Mouse (Mus musculus) small intestine, adult 2 months (tissue): ENCODE results near the gene Arnt.

ENCODE experiments used
- CTCF ChIP-seq: fragments of 200-500 bp; IDR thresholded peaks from 2 replicates; pipeline ENCODE4 v1.5.1; 2012; ENCODE audit warnings: low read depth, mild to moderate bottlenecking, control low read depth, inconsistent platforms, low read length, moderate library complexity, mixed read lengths; ENCODE audit not compliant: insufficient replicate concordance, insufficient read length; ENCODE audit errors: extremely low read depth
- POLR2A ChIP-seq: fragments of 200-500 bp; IDR thresholded peaks from 2 replicates; pipeline ENCODE4 v1.6.1; 2012; ENCODE audit warnings: low read depth, mild to moderate bottlenecking, control low read depth, inconsistent platforms, low read length, moderate library complexity

- TF ChIP-seq CTCF (no peak), POLR2A (no peak)
Observed at GRCm38 (mm10) chr3:95394385-95394784, 39.8 kb upstream of the Arnt start.
